Mouse (Mus musculus): ENCODE data around the gene Plekha1.

Gene Plekha1

DNA sequence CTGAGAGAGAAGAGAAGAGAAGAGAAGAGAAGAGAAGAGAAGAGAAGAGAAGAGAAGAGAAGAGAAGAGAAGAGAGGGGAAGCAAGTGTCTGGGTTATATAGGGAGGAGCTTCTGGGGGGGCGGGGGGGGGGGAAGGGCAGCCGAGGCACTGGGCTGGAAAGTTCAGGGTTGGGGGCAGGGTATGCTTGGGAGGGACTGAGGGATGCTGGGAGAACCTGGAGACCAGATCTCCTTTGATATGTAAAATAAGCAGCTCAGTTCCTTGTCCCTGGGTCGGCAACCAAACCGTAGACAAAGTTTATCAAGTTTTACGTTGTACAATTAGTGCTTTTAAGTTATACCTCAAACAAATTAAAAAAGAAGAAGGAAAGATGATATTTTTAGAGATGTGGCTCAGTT lies 5.6 kb upstream of the Plekha1 start:
- DNase-seq (ENCODE audit: low spot score in 2 of 2): no peak

DNA sequence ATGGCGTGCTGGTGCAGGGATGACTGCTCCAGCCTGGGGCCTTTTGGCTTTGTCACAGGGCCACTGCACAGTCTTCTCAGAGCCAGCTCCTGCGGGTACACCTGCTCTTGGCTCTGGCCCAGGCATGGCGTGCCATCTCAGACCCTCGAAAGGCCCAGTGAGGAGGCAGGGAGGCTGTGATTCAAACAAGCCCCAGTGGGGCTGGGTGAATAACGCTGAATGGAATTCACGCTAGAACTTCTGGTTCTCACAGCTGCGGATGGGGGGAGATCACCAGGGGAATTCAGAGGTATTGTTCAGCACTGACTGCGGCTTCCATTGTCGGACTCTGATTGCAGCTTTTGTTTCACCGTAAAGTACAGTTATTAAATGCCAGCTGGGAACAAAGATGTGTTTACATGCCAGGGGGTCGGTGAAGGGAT lies 4.8 kb upstream of the Plekha1 start:
- no peak for DNase-seq (ENCODE audit: low spot score in 2 of 2)

DNA sequence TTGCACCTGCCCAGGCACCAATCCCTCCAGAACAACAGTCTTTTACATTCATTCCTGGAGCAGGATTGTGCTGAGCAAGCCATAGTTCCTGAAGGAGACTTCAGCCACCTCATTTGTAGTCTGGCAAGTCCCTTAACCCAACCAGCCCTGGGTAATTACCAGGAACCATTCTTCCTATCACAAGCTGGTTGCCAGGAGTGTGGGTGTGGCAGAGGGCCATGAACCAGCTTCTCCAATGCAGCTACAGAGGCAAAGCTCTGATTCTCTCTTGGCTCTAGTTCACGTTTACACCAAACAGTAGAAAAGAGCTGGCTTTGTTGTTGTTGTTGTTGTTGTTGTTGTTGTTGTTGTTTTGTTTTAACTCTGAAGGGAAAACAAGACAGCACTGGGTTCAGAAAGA lies 3.1 kb upstream of the Plekha1 start:
- DNase-seq (ENCODE audit: low spot score in 2 of 2): no peak

DNA sequence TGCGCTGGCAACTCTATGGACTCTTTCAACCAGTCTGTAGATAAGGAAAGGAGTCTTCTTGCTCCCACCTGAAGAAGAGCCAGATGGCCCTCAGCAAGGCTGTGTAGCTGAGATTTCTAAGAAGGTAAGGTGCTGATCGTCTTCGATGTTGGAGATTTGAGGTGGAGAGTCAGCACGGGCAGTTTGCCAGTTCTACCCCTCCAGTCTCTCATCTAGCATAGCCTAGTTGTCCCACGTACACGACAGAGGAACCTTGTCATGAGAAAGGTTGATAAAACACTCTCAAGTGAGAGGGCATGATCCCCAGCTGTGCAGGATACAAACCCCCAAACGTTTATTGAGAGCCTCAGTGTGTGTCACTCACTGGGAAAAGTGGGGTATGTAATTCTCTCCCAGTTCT lies 845 bp upstream of the Plekha1 start:
- no peak for DNase-seq (ENCODE audit: low spot score in 2 of 2)

DNA sequence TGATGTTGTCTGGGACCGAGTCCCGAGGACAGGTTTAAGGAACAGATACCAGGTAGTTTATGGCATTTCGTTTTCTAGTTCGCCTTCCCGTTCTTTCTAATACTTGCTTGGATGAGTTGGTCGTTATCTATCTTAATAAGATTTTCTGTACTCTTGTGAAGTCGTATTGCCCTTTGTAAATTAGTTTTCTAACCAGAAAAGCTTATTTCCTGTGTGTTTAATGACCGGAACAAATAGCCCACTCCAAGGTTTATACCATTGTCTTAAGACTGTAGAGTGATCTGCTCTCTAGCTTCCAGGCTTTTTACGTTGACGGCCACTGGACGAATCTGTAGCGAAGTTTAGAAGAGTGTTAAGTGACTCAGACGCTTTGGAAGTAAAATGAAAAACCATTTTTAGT lies 1.1 kb downstream of the Plekha1 start:
- no peak for DNase-seq (ENCODE audit: low spot score in 2 of 2)

DNA sequence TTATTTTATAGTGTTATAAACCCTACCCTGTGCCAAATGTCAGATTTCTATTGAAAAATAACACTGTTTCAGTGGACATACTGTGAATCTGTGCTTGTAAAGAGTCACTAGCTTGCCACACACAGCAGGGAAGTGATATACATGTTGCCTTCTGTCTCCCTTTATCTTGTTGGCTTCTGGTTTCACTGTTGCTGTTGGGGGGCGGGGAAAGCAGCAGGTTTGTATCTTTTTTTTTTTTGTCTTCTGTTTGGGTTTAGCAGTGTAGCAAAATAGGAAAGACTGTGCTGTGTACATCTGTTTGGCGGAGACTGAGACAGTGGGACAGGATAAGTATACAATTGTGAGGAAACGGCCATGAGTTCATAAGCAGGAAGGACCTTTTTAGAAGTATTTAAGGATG lies 1.7 kb downstream of the Plekha1 start:
- no peak for DNase-seq (ENCODE audit: low spot score in 2 of 2)

DNA sequence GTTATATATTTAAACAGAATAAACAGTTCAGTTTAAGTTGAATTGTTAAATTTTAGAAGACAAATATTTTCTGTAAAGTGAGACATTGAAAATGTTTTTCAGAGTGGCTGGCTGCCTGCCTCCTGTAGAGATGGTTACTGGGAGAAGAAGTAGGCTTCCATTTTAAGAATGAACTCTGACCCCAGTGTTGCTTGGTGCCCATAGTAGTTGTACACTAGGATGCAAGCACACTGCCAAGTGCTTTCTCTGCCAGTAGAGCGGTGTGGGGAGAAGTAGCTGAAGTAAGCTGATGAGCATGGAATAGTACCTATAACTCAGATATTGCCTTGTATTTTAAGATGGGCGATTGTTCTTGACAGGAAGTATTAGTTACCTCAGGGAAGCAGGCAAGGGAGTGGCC lies 18.6 kb downstream of the Plekha1 start:
- DNase-seq (ENCODE audit: low spot score in 2 of 2): no peak

DNA sequence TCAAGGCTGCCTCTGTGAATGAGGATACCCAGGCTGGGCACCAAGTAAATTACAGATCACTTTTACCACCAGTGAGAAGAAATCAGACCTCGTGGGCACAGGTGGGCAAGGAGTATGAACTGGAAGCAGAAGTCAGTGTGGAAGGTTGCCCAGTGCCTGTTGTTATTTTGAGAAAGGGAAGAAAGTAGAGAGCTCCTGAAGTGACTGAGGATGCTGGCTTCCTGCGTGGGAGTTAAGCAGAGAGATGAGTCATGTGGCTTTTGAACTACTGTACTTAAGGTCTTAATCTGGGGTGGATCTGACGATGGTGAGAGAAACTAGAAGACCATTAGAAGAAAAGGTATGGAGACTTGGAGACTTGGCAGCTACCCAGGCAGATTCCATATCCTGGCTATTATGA lies 20.7 kb downstream of the Plekha1 start:
- no peak for DNase-seq (ENCODE audit: low spot score in 2 of 2)

DNA sequence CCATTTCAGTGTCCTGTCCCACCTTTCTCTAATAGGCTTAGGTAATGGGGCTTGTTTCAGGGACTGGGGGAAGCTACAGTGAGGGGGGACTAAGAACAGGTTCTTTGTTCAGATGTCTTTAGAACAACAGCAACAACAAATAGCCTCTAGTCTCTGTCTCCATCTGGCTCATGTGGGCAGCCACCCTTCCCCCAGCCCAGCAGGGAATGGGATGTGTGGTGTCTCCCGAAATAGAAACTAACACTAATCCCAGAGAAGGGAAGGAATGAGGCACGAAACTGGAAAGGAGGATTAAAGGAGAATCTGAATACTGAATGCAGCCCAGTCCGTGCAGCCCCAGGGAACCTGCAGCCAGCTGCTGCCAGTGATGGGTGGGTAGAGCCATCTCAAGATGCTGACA lies 22.4 kb downstream of the Plekha1 start:
- no peak for DNase-seq (ENCODE audit: low spot score in 2 of 2)

DNA sequence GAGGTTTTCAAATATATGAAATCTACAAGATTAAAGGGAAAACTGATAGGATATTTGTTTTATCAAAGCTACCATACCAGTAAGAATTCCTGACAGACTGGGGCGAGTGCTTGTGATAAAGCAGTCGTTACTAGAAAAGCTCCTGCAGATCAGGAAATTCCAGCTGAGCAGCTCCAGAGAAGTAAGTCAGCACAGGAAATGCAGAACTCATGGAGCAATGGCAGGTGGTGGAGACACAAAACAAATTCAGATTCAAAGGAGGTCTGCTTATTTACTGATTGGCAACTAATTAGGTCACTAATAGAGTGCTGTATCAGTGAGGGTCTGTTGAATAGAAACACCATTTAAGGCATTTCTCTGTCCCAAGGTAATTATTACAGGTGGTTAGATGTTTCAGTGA lies 25.3 kb downstream of the Plekha1 start:
- no peak for DNase-seq (ENCODE audit: low spot score in 2 of 2)

DNA sequence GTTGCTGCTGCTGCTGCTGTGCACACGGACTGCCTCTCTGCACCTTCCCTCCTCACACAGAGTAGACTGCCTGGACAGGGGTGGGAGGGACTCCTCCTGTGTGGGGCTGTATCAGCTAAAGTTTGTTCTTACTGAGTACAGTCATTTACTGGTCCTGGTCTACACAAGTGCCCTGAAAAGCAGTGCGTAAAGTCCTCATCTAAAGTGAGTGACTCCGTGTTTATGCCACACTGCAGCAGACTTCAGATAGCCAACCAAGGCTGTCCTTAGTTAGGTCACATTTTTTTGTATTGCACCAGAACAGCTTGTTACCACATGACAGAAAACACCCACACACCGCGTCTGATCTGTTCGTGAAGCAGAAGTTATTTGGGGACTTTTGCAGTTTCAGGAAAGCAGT lies 27.4 kb downstream of the Plekha1 start:
- peak; percentile 49 to 54 for DNase-seq (ENCODE audit: low spot score in 2 of 2)

DNA sequence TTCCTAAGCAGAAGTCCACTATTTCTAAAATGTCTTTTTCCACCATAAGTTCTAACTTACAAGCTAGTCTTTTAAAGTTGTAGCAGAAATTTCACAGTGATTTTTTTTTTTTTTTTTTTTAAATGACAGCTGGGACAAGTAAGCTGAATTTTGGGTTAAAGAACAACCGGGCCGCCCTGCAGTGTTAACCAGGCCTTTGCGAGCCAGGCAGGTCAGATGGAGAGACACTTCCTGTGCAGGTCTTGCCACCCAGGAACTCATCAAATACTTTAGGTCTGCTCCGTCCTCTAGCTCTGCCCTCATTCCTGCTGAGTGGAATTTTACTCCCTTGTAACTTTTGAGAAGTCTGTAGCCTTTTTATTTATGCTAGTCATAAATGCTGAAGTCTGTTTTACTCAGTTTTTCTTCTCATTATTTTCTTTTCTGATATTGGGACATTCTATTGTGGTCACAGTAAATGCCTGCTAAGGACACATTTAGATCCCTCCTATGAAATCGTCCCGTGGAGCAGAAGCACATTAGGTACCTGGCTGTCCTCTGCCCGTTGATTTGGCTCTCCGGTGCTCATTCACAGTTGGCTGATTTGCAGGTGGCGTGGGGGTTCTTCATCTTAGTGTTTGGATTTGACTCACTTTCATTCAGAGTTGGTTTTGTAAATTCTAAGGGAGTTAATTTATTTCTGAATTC lies 29.5 kb downstream of the Plekha1 start:
- DNase-seq (ENCODE audit: low spot score in 2 of 2): no peak

DNA sequence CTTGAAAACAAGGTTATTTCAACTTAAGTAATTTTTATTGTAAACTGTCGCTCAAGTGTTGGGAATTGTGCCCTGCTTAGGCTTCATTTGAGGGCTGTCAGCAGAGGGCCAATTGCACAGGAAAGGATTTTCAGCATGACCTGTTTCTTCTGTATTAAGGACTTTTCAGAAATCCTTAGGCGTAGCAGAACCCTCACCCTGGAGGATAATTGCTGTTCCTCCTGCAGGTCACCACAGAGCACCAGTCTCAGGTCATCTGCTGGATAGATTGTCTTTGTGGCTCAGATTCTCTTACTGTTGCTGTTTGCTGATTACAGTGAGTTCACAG lies 30.0 kb downstream of the Plekha1 start:
- DNase-seq (ENCODE audit: low spot score in 2 of 2): no peak

DNA sequence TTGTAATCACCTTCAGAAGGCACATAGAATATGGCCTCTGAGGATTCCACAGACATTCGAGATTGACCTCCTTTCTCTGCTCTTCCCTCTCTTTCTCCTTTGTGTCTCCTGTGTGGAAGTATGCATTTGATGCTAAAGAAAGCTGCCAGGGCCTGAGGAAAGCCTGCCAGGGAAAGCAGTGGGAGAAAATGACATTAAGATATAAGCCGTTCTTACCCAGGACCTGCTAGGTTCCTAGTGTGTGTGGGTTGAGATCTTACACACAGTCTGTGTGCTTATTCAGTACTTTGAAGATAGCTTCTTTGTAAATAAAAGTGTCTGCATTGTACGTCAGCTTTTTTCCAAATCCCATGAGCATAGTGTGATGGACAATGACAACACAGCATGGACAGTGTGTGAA lies 30.5 kb downstream of the Plekha1 start:
- DNase-seq (ENCODE audit: low spot score in 2 of 2): no peak

DNA sequence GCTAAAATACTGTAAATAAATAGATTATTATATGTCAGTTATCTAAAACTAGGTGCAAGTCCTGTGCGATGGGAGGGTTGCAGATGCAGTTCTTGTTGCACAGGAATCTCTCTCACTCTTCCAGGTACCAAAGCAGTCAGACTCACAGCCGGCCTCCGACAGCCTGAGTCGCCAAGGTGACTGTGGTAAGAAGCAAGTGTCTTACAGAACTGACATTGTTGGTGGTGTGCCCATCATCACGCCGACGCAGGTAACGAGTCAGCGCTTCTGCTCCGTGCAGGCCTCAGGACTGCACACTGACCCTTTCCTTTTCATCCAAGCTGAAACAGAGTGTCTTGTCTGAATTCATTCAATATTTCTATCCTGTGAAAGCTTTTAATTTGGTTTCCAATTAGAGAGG lies 31.6 kb downstream of the Plekha1 start:
- no peak for DNase-seq (ENCODE audit: low spot score in 2 of 2)

DNA sequence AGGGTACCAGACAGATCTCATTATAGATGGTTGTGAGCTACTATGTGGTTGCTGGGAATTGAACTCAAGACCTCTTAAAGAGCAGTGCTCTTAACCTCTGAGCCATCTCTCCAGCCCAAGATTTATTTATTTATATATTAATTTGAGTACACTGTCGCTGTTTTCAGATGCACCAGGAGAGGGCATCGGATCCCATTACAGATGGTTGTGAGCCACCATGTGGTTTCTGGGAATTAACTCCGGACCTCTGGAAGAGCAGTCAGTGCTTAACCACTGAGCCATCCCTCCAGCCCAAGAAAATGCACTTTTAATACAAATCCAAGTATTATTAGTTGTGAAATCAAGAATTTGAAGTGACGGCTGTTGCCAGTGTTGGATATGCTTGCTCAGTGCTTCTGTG lies 32.8 kb downstream of the Plekha1 start:
- DNase-seq (ENCODE audit: low spot score in 2 of 2): no peak

DNA sequence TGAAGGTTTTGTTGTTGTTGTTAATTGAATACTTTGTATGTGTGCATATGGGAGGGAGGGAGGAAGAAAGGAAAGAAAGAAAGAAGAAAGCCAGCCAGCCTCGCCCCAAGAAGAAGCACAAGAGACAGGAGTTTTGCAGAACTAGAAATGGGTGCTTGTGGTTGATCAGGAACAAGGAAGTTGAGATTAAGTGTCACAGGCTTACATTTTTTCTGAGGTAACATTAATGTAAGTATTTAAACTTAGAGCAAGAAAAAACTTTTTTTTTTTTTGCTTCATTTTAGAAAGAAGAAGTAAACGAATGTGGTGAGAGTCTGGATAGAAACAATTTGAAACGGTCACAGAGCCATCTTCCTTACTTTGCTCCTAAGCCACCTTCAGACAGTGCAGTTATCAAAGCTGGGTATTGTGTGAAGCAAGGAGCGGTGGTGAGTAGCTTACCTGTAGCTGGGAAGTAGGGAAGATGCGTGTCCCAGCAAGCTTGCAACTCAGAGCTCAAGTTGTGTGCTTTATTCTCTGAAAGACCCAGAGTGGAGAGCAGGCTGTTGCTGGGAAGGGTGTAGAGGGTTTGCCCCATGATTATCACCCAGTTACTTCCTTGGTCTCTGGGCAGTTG lies 34.8 kb downstream of the Plekha1 start:
- no peak for DNase-seq (ENCODE audit: low spot score in 2 of 2)

DNA sequence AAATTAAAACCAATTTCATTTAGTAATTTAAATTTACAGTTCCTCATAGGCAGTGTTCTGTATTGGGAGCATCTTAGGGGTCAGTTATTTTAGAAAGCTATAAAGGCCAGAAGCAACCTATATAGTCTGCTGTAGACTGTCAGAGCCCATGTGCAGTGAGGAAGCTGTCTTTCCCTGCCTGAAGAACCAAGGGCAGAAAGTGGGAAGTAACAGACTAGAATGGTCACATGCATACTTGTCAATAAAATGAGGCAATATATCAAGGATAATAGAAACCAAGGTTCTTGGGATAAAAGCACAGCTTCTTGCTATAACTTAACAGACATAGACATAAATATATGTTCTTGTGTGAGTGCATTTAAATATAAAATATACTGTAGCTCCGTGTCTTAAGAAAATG lies 37.4 kb downstream of the Plekha1 start:
- no peak for DNase-seq (ENCODE audit: low spot score in 2 of 2)

DNA sequence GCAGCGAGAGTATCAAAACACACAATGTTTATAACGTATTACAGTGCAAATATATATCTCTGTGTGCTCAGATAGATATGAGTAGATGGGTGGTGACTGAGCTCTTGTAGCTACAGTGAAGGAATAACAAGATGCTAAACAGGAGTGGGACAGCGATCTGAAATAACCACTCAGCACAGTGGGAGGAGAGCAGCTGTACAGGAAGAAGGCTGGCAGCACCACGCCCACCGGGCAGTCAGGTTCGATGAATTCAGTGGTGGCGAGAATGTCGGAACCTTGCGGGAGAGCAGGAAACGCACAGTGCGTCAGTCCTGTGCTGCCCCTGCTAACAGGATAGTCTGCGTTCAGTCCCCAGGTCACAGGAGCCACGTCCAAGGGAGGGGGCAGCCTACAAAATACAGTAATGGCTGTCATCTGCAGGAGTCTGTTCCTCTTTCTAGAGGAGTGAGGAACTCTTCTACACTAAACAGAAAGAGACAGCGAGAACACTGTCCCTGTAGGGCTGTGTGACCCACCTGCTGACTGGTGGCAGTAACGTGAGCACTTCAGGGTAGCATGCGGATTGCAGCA lies 38.0 kb downstream of the Plekha1 start:
- peak; percentile 32 to 50 for DNase-seq (ENCODE audit: low spot score in 2 of 2)

DNA sequence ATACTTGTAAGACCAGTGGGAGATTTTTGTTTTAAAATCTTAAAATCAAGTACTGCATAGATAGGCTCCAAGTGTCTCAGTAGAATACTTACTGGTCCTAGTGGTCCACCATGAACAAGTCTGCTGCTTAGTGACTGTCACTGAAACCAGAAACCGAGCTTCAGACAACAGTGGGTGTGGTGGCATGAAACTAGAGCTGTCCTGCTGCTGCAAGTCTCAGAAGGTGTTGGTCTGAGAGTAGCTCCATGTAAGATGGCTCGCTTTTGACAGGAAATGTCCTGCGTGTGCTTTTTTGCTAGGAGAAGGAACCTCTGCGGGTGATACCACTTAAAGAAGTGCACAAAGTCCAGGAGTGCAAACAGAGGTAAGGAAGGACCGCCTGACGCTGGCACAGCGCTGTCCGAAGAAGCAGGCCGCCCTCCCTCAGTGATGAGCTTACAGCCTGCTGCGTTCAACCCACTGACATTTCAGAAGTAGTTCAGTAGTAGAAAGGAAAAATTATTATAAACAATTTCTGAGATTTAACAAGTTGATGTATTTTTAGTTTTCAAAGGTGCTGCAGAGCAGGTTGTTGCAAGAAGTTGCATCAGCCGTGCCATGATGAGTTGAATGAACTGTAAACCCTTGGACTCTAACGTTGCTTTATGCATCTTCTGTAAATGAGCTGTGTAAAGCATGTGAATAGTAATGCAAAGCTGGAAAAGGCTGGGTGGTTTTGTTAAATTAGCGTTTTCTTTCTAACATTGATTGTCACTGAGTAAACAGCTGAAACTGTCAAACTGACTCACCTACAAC lies 39.2 kb downstream of the Plekha1 start:
- DNase-seq (ENCODE audit: low spot score in 2 of 2): no peak

DNA sequence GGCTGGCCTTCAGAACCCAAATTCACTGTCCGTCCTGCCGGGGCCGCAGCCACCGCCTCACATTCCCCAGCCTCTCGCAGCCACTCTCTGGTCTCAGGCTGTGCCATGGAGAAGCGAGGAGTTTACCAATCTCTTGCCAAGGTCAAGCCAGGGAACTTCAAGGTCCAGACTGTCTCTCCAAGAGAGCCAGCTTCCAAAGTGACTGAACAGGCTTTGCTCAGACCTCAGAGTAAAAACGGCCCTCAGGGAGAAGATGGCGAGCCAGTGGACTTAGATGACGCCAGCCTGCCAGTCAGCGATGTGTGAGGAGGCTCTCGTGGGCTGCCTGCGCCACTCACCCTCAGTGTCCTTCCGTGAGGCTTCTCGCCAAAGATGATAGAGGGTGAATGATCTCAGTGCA lies 45.3 kb downstream of the Plekha1 start:
- no peak for DNase-seq (ENCODE audit: low spot score in 2 of 2)

DNA sequence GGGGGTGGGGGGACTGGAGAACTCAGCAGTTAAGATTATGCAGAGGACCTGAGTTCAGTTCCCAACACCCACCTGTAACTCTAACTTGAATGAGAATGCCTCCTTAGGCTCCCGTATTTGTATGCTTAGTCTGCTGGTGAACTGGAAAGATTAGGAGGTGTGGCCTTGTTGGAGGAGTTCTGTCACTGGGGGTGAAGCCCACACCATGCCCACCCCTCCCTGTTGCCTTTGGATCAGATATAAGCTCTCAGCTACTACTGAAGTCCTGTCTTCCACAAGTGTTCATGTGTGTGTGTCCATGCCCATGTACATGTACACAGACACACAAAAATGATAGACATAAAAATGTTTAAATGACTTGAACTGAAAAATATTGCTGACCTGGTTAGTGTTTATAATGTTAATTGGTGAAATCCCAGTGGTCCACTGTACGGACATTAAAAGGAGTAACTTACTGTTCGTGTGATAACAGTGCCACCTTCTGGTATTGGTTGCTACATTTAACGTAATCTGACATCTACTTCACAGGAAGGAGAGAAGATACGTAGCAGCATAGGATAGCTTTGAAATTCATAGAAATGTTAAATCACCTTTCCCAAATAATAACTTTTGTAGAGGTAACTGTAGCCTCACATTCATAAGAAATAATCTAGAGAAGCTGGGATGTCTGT lies 49.3 kb downstream of the Plekha1 start:
- peak; percentile 5 to 31 for DNase-seq (ENCODE audit: low spot score in 2 of 2)
